Mouse (Mus musculus): ENCODE measurements at regions not wholly inside any gene's neighbourhood (a gene's known extent, or its start where the extent isn't known, plus 50 kb on each side); places are given as distances from the start of the nearest gene placed in this dataset.

DNA sequence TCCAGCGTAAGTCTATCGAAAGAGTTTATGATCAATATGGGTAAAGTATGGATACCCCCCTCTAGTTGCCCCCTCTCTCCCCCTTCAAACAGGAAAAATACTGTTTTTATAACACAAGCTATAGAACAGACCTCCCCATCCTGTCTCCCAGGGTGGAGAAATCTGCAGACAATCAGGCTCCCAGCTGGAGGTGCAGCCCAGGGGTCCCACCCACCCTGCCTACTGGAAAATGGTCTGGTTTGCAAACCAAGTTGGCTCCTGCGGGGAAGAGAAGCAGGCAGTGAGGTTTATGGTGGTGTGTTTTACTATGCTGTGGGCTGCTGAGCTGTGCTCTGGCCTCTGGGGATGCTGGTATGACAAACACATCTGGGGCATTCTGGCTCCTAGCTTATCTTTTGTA is 70.7 kb upstream of the Sfswap start:
- DNase-seq: no peak

GRCm38 (mm10) chr5:129449931-129450573 is 51.0 kb upstream of the Sfswap start:
- DNase-seq: no peak
